Mouse (Mus musculus): ENCODE results near the gene Gm28048. TPM values are rescaled to one million over a fixed set of nuclear protein-coding genes. Genes with fewer than 3 reads are reported as not detected.

Gm28048 gene
- polyA plus RNA-seq, 1 experiment, result not detected

DNA sequence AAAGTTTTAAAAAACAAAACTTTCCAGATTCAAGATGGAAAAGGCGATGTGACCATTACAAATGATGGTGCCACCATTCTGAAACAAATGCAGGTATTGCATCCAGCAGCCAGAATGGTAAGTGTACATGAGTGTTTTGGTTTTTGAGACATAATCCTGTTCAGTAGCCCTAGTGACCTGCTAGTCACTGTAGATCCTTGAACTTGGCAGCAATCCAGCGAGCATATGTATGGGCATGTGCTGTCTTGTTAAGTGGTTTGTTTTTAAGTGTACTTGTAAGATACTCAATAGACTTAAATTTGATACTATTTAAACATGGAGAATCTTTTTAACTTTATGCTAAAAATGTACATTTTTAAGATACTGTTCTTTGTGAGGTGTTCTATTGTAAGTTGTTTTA lies 12.4 kb upstream of the Gm28048 start:
- DNase-seq, result no peak
- WGBS, result 82% methylated on average over 2 of the region's 2 CpGs
- peaks cover 8% of the 10 kb centered on the region for H3K4me1 ChIP-seq (ENCODE audit: control insufficient read depth, insufficient read depth, low read length)
- no peak for TF ChIP-seq POLR2A (IDR thresholded peaks at IDR 0.05; ENCODE audit: borderline replicate concordance, extremely low read depth, low read depth, low read length)
- TF ChIP-seq CTCF (IDR thresholded peaks at IDR 0.05; ENCODE audit: insufficient read depth, low read length), result no peak
- no peak overlapping the region for H3K4me3 ChIP-seq (replicated peaks; ENCODE audit: extremely low read depth, low read depth, low read length)

DNA sequence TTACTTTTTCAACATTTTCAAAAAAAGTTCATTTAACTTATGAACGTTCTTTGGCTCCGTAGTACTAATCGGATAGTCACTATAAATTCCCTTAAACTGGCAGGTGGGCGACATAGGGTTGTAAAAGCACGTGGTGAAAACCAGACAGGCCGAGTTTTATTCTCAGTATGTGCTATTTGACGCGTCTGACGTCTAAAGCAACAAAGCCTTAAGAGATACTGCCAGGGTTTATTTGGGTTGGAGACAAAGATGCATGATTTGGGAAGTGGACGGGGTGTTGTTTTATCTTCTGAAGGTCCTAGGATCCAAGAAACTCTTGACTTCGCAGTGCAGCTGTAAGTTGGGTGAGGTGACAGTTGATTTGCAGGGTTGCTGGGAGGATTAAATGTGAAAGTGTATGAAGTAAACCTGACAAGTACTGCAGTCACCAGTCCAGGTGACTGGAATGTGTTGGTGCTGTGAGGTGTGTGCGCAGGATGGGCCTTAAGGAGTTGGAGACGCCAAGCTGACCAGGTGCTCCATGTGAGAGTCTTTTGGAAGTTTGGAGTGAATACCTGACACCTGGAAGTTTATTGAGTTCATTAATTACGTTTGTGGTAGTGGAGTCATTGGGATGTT lies 9.4 kb upstream of the Gm28048 start:
- Histone ChIP-seq H3K4me3 (replicated peaks; ENCODE audit: extremely low read depth, low read depth, low read length) (peak overlapping the region; percentile 89), H3K4me1 (ENCODE audit: control insufficient read depth, insufficient read depth, low read length) (peaks cover 8% of the 10 kb centered on the region)
- WGBS, result 7% methylated on average over 14 of the region's 14 CpGs
- DNase-seq, result no peak
- TF ChIP-seq CTCF (IDR thresholded peaks at IDR 0.05; ENCODE audit: insufficient read depth, low read length) (no peak), POLR2A (IDR thresholded peaks at IDR 0.05; ENCODE audit: borderline replicate concordance, extremely low read depth, low read depth, low read length) (no peak)

DNA sequence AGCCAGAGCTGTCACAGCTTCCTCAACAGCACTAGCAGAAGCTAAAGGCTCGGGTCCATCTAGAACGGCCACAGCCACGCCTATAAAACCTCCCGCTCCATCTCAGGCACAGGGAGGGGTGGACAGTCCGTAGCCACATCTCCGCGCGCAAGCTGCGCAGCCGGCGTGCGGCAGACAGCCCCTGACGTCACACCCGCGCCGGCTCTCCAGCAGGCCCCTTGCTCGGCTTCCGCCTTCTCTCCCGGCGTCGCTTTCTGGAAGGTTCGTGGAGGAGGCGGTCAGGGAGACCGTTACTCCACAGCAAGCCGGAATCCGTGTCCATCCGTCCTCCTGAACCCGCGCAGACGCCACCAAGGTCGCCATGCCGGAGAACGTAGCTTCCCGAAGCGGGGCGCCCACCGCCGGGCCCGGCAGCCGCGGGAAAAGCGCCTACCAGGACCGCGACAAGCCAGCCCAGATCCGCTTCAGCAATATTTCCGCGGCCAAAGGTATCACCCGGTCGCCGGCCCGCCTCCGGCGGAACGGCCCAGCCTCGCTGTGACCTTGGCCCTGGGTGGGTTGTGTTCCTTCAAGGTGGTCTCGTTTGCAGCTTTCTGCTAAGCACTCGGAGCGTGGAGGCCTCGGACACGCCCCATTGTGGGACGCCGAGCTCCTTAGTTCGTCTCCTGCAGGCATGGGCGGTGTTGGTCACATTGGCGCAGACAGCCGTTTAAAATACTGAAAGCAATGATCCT lies 8.7 kb upstream of the Gm28048 start, which contains the start of gene Cct4:
Cct4 (plus strand) TSS at position 127 of the 734 bp plus-strand sequence.
- WGBS, result 0% methylated on average over 66 of the region's 66 CpGs
- H3K4me3 ChIP-seq (replicated peaks; ENCODE audit: extremely low read depth, low read depth, low read length), result peak within 1 kb of the TSS; percentile 89
- peaks cover 8% of the 10 kb centered on the region for H3K4me1 ChIP-seq (ENCODE audit: control insufficient read depth, insufficient read depth, low read length)
- TF ChIP-seq CTCF (IDR thresholded peaks at IDR 0.05; ENCODE audit: insufficient read depth, low read length) (no peak), POLR2A (IDR thresholded peaks at IDR 0.05; ENCODE audit: borderline replicate concordance, extremely low read depth, low read depth, low read length) (peak; percentile 92)
- DNase-seq, result peak; percentile 91

DNA sequence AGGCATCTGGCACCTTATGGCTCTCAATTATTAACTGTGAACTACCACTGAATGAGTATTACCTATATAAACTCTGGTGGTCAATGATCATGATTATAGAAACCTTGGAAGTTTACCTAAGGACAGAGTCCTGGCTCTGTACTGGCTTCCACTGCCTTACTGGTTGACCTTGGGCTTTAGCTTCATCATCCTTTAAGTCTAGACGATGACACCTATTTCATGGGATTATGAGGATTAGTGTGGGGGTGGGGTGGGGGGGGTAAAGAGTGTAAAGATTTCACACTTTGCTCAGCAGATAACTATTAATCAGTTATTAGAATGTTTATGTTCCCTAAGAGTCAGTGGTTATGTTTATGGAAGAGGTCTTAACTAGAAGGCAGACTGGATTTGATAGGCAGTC lies 7.9 kb upstream of the Gm28048 start:
- DNase-seq, result no peak
- WGBS, result 40% methylated on average over 1 of the region's 1 CpGs
- Histone ChIP-seq H3K4me1 (ENCODE audit: control insufficient read depth, insufficient read depth, low read length) (peaks cover 8% of the 10 kb centered on the region), H3K4me3 (replicated peaks; ENCODE audit: extremely low read depth, low read depth, low read length) (peak overlapping the region; percentile 89)
- TF ChIP-seq POLR2A (IDR thresholded peaks at IDR 0.05; ENCODE audit: borderline replicate concordance, extremely low read depth, low read depth, low read length) (no peak), CTCF (IDR thresholded peaks at IDR 0.05; ENCODE audit: insufficient read depth, low read length) (no peak)

DNA sequence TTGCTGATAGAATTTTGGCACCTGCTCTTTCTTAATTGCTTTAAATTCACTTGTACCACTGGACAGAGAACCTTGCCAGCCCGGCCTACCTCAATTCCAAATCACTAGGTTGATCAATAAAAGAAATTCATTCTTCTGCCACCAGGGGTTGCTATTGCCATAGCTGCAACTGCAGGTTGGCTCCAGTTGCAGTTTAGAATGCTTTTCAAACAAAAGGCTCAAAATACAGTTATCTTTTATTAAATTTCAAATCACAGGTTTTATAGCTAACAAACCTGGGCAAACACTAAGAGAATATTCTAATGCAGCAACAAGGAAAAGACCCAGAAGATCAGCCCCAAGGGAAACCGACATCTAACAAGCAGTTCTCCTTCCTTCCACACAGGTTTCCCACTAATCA lies 5.5 kb upstream of the Gm28048 start:
- peak; percentile 62 for TF ChIP-seq CTCF (IDR thresholded peaks at IDR 0.05; ENCODE audit: insufficient read depth, low read length)
- TF ChIP-seq POLR2A (IDR thresholded peaks at IDR 0.05; ENCODE audit: borderline replicate concordance, extremely low read depth, low read depth, low read length), result no peak
- WGBS, result 22% methylated on average over 2 of the region's 2 CpGs
- H3K4me3 ChIP-seq (replicated peaks; ENCODE audit: extremely low read depth, low read depth, low read length), result no peak overlapping the region
- H3K4me1 ChIP-seq (ENCODE audit: control insufficient read depth, insufficient read depth, low read length), result peaks cover 8% of the 10 kb centered on the region
- no peak for DNase-seq

DNA sequence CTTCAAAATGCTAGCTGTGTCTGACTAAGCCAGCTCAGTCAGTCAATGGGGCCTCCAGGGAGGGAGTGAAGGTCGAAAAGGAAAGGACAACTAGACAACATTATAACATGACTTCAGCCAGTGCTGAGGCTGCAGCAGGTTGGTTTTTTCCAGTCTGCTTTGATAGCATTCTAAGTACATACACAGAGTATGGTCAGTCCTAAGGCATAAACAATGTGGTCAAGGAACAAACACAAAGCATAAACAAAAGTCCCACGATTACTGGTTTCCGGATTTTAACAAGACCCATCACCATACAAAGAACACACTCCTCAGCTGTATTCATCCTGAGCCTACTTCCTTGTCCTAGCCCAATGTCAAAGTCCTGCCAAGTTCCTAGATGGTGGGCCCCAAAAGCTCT lies 3.6 kb upstream of the Gm28048 start:
- TF ChIP-seq POLR2A (IDR thresholded peaks at IDR 0.05; ENCODE audit: borderline replicate concordance, extremely low read depth, low read depth, low read length), result no peak
- no peak for TF ChIP-seq CTCF (IDR thresholded peaks at IDR 0.05; ENCODE audit: insufficient read depth, low read length)
- Histone ChIP-seq H3K4me3 (replicated peaks; ENCODE audit: extremely low read depth, low read depth, low read length) (no peak overlapping the region), H3K4me1 (ENCODE audit: control insufficient read depth, insufficient read depth, low read length) (peaks cover 3% of the 10 kb centered on the region; the same call in 1 of the 2 replicates)
- WGBS, result 63% methylated on average over 3 of the region's 3 CpGs
- no peak for DNase-seq

DNA sequence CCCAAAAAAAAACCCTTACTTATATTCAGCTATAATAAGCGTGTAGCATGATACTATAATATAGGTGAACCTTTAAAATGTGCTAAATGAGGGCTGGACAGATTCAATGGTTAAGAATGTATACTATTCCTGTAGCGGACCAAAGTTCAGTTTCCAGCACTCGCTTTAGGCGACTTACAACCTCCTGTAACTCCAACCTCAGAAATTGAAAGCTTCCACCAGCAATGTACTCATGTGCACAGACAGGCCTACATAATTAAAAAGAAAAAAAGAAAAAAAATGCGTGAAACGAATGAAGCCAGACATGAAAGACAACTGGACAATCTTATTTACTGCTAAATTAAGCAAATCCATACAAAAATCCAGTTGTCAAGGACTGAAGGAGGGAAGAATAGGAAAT lies 956 bp upstream of the Gm28048 start:
- Histone ChIP-seq H3K4me1 (ENCODE audit: control insufficient read depth, insufficient read depth, low read length) (peaks cover 3% of the 10 kb centered on the region; the same call in 1 of the 2 replicates), H3K4me3 (replicated peaks; ENCODE audit: extremely low read depth, low read depth, low read length) (no peak overlapping the region)
- WGBS, result 77% methylated on average over 6 of the region's 6 CpGs
- DNase-seq, result no peak
- no peak for TF ChIP-seq CTCF (IDR thresholded peaks at IDR 0.05; ENCODE audit: insufficient read depth, low read length)
- no peak for TF ChIP-seq POLR2A (IDR thresholded peaks at IDR 0.05; ENCODE audit: borderline replicate concordance, extremely low read depth, low read depth, low read length)

DNA sequence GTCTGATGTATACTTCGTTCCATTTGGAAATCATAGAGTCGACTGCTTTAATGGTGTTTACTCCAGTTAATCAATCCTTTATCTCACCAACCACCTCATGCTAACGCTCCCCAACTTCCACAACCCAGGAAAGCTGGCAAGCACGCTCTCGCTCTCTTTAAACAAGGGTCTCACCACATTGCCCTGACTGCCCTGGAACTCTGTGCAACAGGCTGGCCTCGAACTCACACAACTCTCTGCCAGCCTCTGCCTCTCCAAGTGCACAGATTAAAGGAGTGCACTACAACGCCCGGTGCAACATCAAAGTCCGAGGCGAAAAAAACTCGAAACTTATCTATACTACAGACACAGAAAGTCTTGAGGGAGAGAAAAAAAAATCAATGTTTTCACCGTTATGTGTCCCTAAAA lies 343 bp downstream of the Gm28048 start:
- TF ChIP-seq POLR2A (IDR thresholded peaks at IDR 0.05; ENCODE audit: borderline replicate concordance, extremely low read depth, low read depth, low read length) (no peak), CTCF (IDR thresholded peaks at IDR 0.05; ENCODE audit: insufficient read depth, low read length) (no peak)
- Histone ChIP-seq H3K4me3 (replicated peaks; ENCODE audit: extremely low read depth, low read depth, low read length) (peak overlapping the region; percentile 93), H3K4me1 (ENCODE audit: control insufficient read depth, insufficient read depth, low read length) (peaks cover 3% of the 10 kb centered on the region; the same call in 1 of the 2 replicates)
- DNase-seq, result no peak
- WGBS, result 2% methylated on average over 12 of the region's 12 CpGs

DNA sequence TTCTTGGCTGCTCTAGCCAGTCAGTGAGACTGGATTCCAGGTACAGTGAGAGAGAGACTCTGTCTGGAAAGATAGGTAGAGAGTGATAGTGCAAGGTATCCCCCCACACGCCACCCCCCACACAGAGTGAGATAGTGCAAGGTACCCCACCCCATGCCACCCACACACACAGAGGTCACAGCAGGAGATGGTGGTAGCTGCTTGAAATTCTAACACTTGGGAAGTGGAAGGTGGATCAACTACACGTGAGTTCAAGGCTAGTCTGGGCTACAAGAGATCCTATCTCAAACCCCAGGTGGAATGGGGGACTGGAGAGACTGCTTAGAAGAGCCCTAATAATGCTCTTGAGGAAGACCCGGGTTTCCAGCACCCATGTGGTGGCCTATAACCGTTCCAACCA lies 849 bp downstream of the Gm28048 start:
- TF ChIP-seq POLR2A (IDR thresholded peaks at IDR 0.05; ENCODE audit: borderline replicate concordance, extremely low read depth, low read depth, low read length) (no peak), CTCF (IDR thresholded peaks at IDR 0.05; ENCODE audit: insufficient read depth, low read length) (no peak)
- WGBS, result 31% methylated on average over 4 of the region's 4 CpGs
- DNase-seq, result no peak
- Histone ChIP-seq H3K4me1 (ENCODE audit: control insufficient read depth, insufficient read depth, low read length) (peaks cover 3% of the 10 kb centered on the region; the same call in 1 of the 2 replicates), H3K4me3 (replicated peaks; ENCODE audit: extremely low read depth, low read depth, low read length) (no peak overlapping the region)

DNA sequence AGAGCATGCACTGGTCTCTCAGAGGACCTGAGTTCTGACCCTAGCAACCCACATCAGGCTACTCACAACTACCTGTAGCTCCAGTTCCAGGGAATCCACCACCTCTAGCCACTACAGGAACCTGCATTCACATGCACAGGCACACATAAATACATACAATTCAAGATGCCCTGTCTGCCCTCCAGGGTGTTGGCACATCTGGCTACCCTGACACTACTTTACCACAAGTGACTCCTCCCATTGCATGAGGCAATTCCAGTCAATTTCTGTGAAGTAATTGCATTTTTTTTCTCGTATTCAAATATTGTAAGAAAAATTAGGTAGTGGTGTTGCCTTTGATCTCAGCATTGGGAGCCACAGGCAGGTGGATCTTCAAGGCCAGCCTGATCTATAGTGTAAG lies 2.7 kb downstream of the Gm28048 start:
- no peak overlapping the region for H3K4me3 ChIP-seq (replicated peaks; ENCODE audit: extremely low read depth, low read depth, low read length)
- DNase-seq, result no peak
- no peak for TF ChIP-seq POLR2A (IDR thresholded peaks at IDR 0.05; ENCODE audit: borderline replicate concordance, extremely low read depth, low read depth, low read length)
- TF ChIP-seq CTCF (IDR thresholded peaks at IDR 0.05; ENCODE audit: insufficient read depth, low read length), result no peak
- peaks cover 6% of the 10 kb centered on the region; the same call in 1 of the 2 replicates for H3K4me1 ChIP-seq (ENCODE audit: control insufficient read depth, insufficient read depth, low read length)
- WGBS, result 63% methylated on average over 1 of the region's 1 CpGs

Data from lung, adult 2 months (tissue).